Mouse (Mus musculus): ENCODE data around the gene Wdr31. TPM values are rescaled to one million over a fixed set of nuclear protein-coding genes. Genes with fewer than 3 reads are reported as not detected.

The Wdr31 gene
- polyA plus RNA-seq, 1 experiment from 2014 or later: 13.0 TPM

DNA sequence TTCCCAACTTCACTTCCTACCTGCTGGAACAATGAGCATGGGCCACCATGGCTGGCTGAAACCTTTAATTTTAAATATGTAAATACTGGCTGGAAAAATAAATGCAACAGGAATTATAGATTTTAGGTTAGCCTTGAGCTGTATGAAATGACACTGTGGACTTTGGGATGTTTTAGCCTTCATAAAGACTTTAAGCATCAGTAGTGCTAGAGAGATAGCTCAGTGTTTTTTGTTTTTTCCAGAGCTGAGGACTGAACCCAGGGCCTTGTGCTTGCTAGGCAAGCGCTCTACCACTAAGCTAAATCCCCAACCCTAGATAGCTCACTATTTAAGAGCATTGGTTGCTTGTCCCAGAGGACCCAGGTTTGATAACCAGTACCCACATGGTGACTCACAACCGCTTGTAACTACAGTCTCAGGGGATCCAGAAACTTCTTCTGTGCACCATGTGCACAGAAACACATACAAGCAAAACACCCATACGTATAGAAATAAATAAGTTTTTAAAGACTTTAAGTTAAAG lies 33.4 kb downstream of the Wdr31 start:
- Histone ChIP-seq H3K9ac (no peak overlapping the region), H3K36me3 (no peaks in the 10 kb centered on the region), H3K4me3 (no peak overlapping the region), H3K27ac (no peak overlapping the region), H3K4me2 (no peak overlapping the region), H3K4me1 (no peaks in the 10 kb centered on the region), H3K9me3 (no peaks in the 10 kb centered on the region), H3K27me3 (no peaks in the 10 kb centered on the region)
- ATAC-seq (ENCODE audit: borderline replicate concordance, extremely low read depth, low FRiP score, low TSS enrichment): no peak
- WGBS: 79% methylated on average over 3 of the region's 3 CpGs

DNA sequence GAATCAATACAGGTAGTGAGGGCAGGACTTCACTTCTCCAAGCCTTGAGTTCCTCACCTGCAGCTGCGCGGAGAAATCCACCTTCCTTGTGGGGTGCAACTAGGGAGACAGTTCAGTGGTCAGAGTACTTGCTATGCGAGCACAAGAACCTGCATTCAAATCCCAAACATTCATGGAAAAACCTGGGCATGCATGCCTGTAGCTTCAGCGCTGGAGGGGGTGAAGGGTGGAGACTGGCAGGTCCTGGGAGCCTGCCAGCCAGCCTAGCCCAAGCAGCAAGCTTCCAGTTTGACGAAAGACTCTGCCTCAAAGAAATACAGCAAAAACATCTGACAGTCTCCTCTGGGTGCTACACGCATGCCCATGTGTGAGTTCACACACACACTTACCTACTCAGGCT lies 35.6 kb downstream of the Wdr31 start, which contains the start of gene Rnf183:
Gene Rnf183, minus strand, starts transcription at position 172 of the 400 bp plus-strand sequence.
- WGBS: 78% methylated on average over 6 of the region's 6 CpGs
- Histone ChIP-seq H3K9me3 (no peaks in the 10 kb centered on the region), H3K4me2 (no peak within 1 kb of the TSS), H3K27me3 (no peaks in the 10 kb centered on the region), H3K9ac (no peak within 1 kb of the TSS), H3K36me3 (no peaks in the 10 kb centered on the region), H3K27ac (no peak within 1 kb of the TSS), H3K4me1 (no peaks in the 10 kb centered on the region), H3K4me3 (no peak within 1 kb of the TSS)
- no peak for ATAC-seq (ENCODE audit: borderline replicate concordance, extremely low read depth, low FRiP score, low TSS enrichment)

DNA sequence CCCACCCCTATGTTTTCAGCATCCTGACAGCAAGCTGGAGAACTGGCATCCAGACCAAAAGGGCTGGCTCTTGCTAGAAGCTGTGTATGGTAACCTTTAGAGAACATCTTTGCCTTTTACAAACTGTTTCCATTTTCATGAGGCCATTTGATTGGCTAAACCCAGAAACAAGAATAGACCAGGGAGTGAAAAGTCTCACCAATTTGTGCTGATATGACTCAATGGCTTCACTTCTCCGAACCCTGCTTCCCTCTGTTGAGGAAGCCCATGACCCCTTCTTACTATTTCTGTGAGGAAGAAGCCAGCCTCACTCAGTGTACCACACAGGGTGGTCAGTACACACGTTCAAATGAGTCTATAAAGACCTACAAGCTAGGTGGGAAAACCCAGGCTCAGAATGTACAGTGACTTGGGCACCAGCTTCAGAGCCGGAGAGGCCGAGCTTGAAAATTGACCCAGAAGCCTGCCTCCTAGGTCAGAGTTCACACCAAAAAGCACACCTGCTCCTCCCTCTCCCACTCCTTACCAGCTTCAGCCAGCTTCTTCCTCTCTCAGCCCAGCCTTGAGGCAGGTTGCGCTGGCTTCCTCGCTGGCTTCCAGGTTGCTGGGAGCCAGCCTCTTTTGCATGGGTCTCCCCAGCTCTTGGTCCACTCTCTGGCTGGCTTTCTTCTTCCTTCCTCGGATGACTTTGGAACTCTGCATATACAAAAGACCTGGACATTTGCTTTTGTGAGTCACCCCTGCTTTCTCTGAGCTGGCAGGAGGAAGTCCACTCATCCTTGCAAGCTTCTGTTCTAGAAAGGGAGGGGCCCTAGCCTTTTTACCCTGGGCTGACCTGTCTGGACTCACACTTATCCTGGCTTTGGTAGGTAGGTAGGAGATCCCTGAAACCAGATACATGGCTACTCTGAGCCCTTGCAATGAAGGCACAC lies 36.5 kb downstream of the Wdr31 start:
- no peak overlapping the region for H3K4me3 ChIP-seq
- no peaks in the 10 kb centered on the region for H3K4me1 ChIP-seq
- 79% methylated on average over 7 of the region's 7 CpGs for WGBS
- no peaks in the 10 kb centered on the region for H3K36me3 ChIP-seq
- no peak overlapping the region for H3K4me2 ChIP-seq
- no peaks in the 10 kb centered on the region for H3K27me3 ChIP-seq
- ATAC-seq (ENCODE audit: borderline replicate concordance, extremely low read depth, low FRiP score, low TSS enrichment): no peak
- no peaks in the 10 kb centered on the region for H3K9me3 ChIP-seq
- no peak overlapping the region for H3K9ac ChIP-seq
- H3K27ac ChIP-seq: no peak overlapping the region

DNA sequence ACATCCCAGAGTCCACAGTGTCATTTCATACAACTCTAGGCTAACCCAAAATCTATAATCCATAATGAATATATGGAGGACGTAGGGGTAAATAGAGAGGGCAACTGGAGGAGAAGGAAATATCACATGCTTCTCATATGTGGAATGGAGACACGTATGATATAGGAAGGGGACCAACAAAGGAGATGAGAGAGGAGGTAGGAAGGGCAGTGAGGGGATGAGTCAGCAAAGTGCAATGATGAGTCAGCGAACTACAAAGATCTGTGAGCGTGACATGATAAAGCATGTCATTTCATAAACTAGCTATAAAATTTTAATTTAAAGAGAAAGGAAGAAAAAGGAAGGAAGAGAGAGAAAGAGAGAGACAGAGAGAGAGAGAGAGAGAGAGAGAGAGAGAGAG lies 39.2 kb downstream of the Wdr31 start:
- Histone ChIP-seq H3K9ac (no peak overlapping the region), H3K27me3 (no peaks in the 10 kb centered on the region), H3K27ac (no peak overlapping the region), H3K36me3 (no peaks in the 10 kb centered on the region), H3K4me3 (no peak overlapping the region), H3K4me2 (no peak overlapping the region), H3K9me3 (no peaks in the 10 kb centered on the region), H3K4me1 (0 out of 2 replicates have a peak, but pooled peaks cover 3% of the 10 kb centered on the region)
- no peak for ATAC-seq (ENCODE audit: borderline replicate concordance, extremely low read depth, low FRiP score, low TSS enrichment)
- 82% methylated on average over 4 of the region's 4 CpGs for WGBS

DNA sequence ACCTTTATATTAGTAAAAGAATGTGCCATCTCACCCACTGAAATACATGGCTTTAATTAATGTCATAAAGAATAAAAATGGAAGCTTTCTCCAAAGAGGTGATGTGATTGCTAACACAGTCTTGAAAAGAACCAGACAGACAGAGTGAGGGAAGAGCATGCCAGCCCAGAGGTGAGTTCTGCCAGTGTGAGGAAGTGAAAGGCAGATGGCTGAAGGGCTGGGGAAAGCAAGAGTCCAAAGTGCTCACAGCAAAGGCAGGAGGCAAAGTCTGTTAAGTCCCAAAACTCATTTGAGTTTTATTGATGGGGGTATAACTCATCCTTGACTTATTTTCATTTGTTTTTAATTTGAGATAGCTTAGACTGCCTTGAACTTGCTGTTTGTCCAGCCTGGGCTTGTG lies 40.0 kb downstream of the Wdr31 start:
- H3K27ac ChIP-seq: no peak overlapping the region
- H3K4me1 ChIP-seq: 0 out of 2 replicates have a peak, but pooled peaks cover 3% of the 10 kb centered on the region
- H3K36me3 ChIP-seq: no peaks in the 10 kb centered on the region
- no peaks in the 10 kb centered on the region for H3K9me3 ChIP-seq
- H3K4me3 ChIP-seq: no peak overlapping the region
- H3K27me3 ChIP-seq: no peaks in the 10 kb centered on the region
- H3K4me2 ChIP-seq: no peak overlapping the region
- no peak overlapping the region for H3K9ac ChIP-seq
- ATAC-seq (ENCODE audit: borderline replicate concordance, extremely low read depth, low FRiP score, low TSS enrichment): no peak

DNA sequence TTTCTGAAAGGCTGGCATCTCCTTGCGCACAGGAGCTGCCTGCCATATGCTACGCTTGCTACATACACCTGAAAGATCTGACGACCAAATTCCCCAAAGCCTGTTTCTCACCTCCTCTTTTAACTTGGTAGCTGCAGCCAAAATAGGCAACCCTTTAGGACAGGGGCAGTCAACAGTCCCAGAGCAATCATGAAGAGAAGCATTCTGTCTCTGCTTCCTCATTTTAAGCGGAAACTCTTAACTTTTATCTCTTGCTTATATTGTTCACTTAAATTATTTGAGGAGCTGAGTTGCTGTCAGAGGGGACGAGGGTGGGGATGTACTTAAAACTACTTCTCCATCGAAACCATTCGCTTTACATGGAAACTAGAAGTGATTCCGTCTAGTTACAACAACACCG lies 41.1 kb downstream of the Wdr31 start:
- Histone ChIP-seq H3K27me3 (no peaks in the 10 kb centered on the region), H3K9me3 (no peaks in the 10 kb centered on the region), H3K9ac (no peak overlapping the region), H3K36me3 (peaks cover 8% of the 10 kb centered on the region), H3K4me3 (no peak overlapping the region), H3K4me2 (no peak overlapping the region), H3K27ac (no peak overlapping the region), H3K4me1 (0 out of 2 replicates have a peak, but pooled peaks cover 3% of the 10 kb centered on the region)
- 83% methylated on average over 9 of the region's 9 CpGs for WGBS
- no peak for ATAC-seq (ENCODE audit: borderline replicate concordance, extremely low read depth, low FRiP score, low TSS enrichment)

DNA sequence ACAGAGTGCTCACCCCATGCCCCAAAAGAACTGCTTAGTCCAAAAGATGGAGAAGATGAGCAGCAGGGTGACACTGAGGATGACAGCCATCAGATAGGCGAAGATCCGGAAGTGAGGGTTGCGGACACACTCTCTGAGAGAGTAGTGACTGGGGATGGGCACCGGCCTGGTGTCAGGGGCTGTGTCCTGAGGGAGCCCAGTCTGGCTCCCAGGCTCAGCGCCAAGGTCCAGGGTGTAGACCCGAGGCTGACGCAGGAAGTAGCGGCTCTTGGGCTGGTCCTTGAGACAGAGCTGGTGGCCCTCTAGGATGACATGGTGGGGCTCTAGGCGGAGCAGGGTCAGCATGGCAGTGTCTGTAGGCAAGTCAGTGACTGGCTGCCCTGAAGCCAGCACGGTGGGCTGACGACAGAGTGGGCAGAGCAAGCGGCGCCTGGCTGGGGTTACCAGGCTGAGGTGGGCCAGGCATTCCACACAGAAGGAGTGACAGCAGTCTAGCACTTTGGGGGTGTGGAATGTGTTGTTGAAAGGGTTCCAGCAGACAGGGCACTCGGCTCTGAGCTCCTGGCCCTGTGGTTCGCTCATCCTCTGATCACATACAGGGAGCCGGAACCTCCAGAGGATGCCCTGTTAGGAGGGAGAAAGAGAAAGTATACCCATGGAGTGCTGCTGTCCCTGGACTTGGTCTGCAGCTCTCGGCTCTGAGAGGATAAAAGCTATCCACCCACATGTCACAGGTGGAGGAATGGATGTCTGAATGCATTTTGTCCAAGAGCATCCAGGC lies 42.5 kb downstream of the Wdr31 start:
- WGBS: 55% methylated on average over 17 of the region's 17 CpGs
- ATAC-seq (ENCODE audit: borderline replicate concordance, extremely low read depth, low FRiP score, low TSS enrichment): no peak; the same call in 1 of the 2 replicates
- H3K9ac ChIP-seq: no peak overlapping the region
- H3K9me3 ChIP-seq: no peaks in the 10 kb centered on the region
- H3K36me3 ChIP-seq: peaks cover 20% of the 10 kb centered on the region
- 0 out of 2 replicates have a peak, but pooled peaks cover 3% of the 10 kb centered on the region for H3K4me1 ChIP-seq
- no peak overlapping the region for H3K27ac ChIP-seq
- no peak overlapping the region for H3K4me2 ChIP-seq
- H3K27me3 ChIP-seq: no peaks in the 10 kb centered on the region
- no peak overlapping the region for H3K4me3 ChIP-seq

GRCm38 (mm10) chr4:62425891-62426290 lies 44.8 kb downstream of the Wdr31 start:
- ATAC-seq (ENCODE audit: borderline replicate concordance, extremely low read depth, low FRiP score, low TSS enrichment): no peak
- Histone ChIP-seq H3K4me2 (no peak overlapping the region), H3K27ac (no peak overlapping the region), H3K9ac (no peak overlapping the region), H3K4me3 (no peak overlapping the region), H3K9me3 (no peaks in the 10 kb centered on the region), H3K27me3 (no peaks in the 10 kb centered on the region), H3K36me3 (peaks cover 43% of the 10 kb centered on the region), H3K4me1 (0 out of 2 replicates have a peak, but pooled peaks cover 3% of the 10 kb centered on the region)
- WGBS: 90% methylated on average over 4 of the region's 4 CpGs

GRCm38 (mm10) chr4:62419091-62419490 lies 51.6 kb downstream of the Wdr31 start:
- H3K4me2 ChIP-seq: no peak overlapping the region
- no peak for ATAC-seq (ENCODE audit: borderline replicate concordance, extremely low read depth, low FRiP score, low TSS enrichment)
- H3K36me3 ChIP-seq: peaks cover 99% of the 10 kb centered on the region
- no peaks in the 10 kb centered on the region for H3K4me1 ChIP-seq
- H3K9me3 ChIP-seq: no peaks in the 10 kb centered on the region
- H3K4me3 ChIP-seq: no peak overlapping the region
- no peak overlapping the region for H3K27ac ChIP-seq
- WGBS: 93% methylated on average over 6 of the region's 6 CpGs
- H3K9ac ChIP-seq: no peak overlapping the region
- H3K27me3 ChIP-seq: no peaks in the 10 kb centered on the region

GRCm38 (mm10) chr4:62418448-62418847 lies 52.2 kb downstream of the Wdr31 start:
- Histone ChIP-seq H3K36me3 (peaks cover 99% of the 10 kb centered on the region), H3K9me3 (no peaks in the 10 kb centered on the region), H3K27me3 (no peaks in the 10 kb centered on the region), H3K27ac (no peak overlapping the region), H3K4me1 (no peaks in the 10 kb centered on the region), H3K9ac (no peak overlapping the region), H3K4me3 (no peak overlapping the region), H3K4me2 (no peak overlapping the region)
- 87% methylated on average over 8 of the region's 8 CpGs for WGBS
- ATAC-seq (ENCODE audit: borderline replicate concordance, extremely low read depth, low FRiP score, low TSS enrichment): no peak

- WGBS: 87% methylated on average over 10 of the region's 10 CpGs
- Histone ChIP-seq H3K9ac (no peak overlapping the region), H3K4me1 (peaks cover 12% of the 10 kb centered on the region), H3K4me2 (no peak overlapping the region), H3K4me3 (no peak overlapping the region), H3K27ac (no peak overlapping the region), H3K36me3 (peaks cover 54% of the 10 kb centered on the region), H3K9me3 (no peaks in the 10 kb centered on the region), H3K27me3 (no peaks in the 10 kb centered on the region)
- no peak for ATAC-seq (ENCODE audit: borderline replicate concordance, extremely low read depth, low FRiP score, low TSS enrichment)
Measured at GRCm38 (mm10) chr4:62411606-62412005, 59.1 kb downstream of the Wdr31 start.

Data from lung, embryonic 15.5 days (tissue).